Mouse (Mus musculus) neural tube, embryonic 11.5 days (tissue): Measurements from ENCODE around the gene E430018J23Rik. TPM values are rescaled to one million over a fixed set of nuclear protein-coding genes. Genes with fewer than 3 reads are reported as not detected.

Experiments
- ATAC-seq: fragments of 200-750 bp; cut with Nextera tagmentation; 2 replicates; pipeline ENCODE4 v1.8.0; 2017; ENCODE audit warnings: moderate number of reproducible peaks, mild to moderate bottlenecking, moderate TSS enrichment, moderate library complexity; ENCODE audit not compliant: insufficient read depth, low FRiP score, low TSS enrichment
- DNase-seq: peaks from one replicate; pipeline ENCODE4 v3.0.0-alpha.2; 2015; ENCODE audit warnings: low spot score
- H3K27ac ChIP-seq: fragments of 300-500 bp; sonication (generic); 2 replicates; pipeline ENCODE4 v1.5.1; 2014; ENCODE audit warnings: low read depth, mild to moderate bottlenecking, low read length
- H3K27me3 ChIP-seq: fragments of 300-500 bp; sonication (generic); 2 replicates; pipeline ENCODE4 v1.6.1; 2014; ENCODE audit warnings: mild to moderate bottlenecking, low read length, mixed read lengths; ENCODE audit not compliant: control insufficient read depth, insufficient read depth
- H3K36me3 ChIP-seq: fragments of 300-500 bp; sonication (generic); 2 replicates; pipeline ENCODE4 v1.6.1; 2014; ENCODE audit warnings: mild to moderate bottlenecking, low read length, moderate library complexity, mixed read lengths; ENCODE audit not compliant: control insufficient read depth, insufficient read depth
- H3K4me1 ChIP-seq: fragments of 300-500 bp; sonication (generic); 2 replicates; pipeline ENCODE4 v1.6.1; 2014; ENCODE audit warnings: low read length, mixed read lengths; ENCODE audit not compliant: control insufficient read depth, insufficient read depth
- H3K4me2 ChIP-seq: fragments of 300-500 bp; sonication (generic); 2 replicates; pipeline ENCODE4 v1.6.1; 2014; ENCODE audit warnings: low read depth, mild to moderate bottlenecking, moderate library complexity
- H3K4me3 ChIP-seq: fragments of 300-500 bp; sonication (generic); 2 replicates; pipeline ENCODE4 v1.5.1; 2014; ENCODE audit warnings: low read depth, low read length
- H3K9ac ChIP-seq: fragments of 300-500 bp; sonication (generic); 2 replicates; pipeline ENCODE4 v1.6.1; 2014; ENCODE audit warnings: mild to moderate bottlenecking, low read length
- H3K9me3 ChIP-seq: fragments of 300-500 bp; sonication (generic); 2 replicates; pipeline ENCODE4 v1.6.1; 2016; ENCODE audit warnings: low read length; ENCODE audit not compliant: control insufficient read depth
- WGBS: fragments of 180-500 bp; shearing (Covaris S2); extraction: QIAGEN DNeasy Blood & Tissue Kit; methylation state at CpG from one replicate; pipeline ENCODE4 v1.1.7; 2014; 5-methylcytosine and 5-hydroxymethylcytosine counted together
- polyA plus RNA-seq: library from polyadenylated mRNA; unstranded; fragments of >200 nt; fragmentation: Nextera tagmentation; extraction: Ambion mirVana; gene quantifications from 2 replicates; pipeline ENCODE4 v1.2.1, GENCODE M21; 2014

E430018J23Rik gene
- polyA plus RNA-seq, result 7.1 and 8.1 TPM in 2 replicates

GRCm38 (mm10) chr7:127393157-127393943 is at the start of gene E430018J23Rik:
Gene E430018J23Rik, minus strand, starts transcription at chr7:127393629.
- H3K9ac ChIP-seq, result peak within 1 kb of the TSS; percentile 84
- peak; percentile 95 for ATAC-seq
- H3K4me1 ChIP-seq, result peaks cover 3% of the 10 kb centered on the region; the same call in 1 of the 2 replicates
- peak; percentile 93 for DNase-seq
- no peaks in the 10 kb centered on the region for H3K27me3 ChIP-seq
- H3K4me3 ChIP-seq, result peak within 1 kb of the TSS; percentile 61
- peak within 1 kb of the TSS; percentile 73 for H3K4me2 ChIP-seq
- peak within 1 kb of the TSS; percentile 80 for H3K27ac ChIP-seq
- H3K36me3 ChIP-seq, result 0 out of 2 replicates have a peak, but pooled peaks cover 2% of the 10 kb centered on the region
- no peaks in the 10 kb centered on the region for H3K9me3 ChIP-seq
- whole genome bisulfite sequencing, result 0% methylated on average over 41 of the region's 45 CpGs

GRCm38 (mm10) chr7:127437724-127438123 is 44.3 kb upstream of the E430018J23Rik start:
- H3K9me3 ChIP-seq, result peaks cover 6% of the 10 kb centered on the region; the same call in 1 of the 2 replicates
- ATAC-seq (no peak), DNase-seq (no peak)
- no peaks in the 10 kb centered on the region for H3K27me3 ChIP-seq
- 91% methylated on average over 3 of the region's 3 CpGs for WGBS
- no peak overlapping the region for H3K27ac ChIP-seq
- H3K4me1 ChIP-seq, result no peaks in the 10 kb centered on the region
- H3K4me2 ChIP-seq, result no peak overlapping the region
- H3K9ac ChIP-seq, result no peak overlapping the region
- peaks cover 4% of the 10 kb centered on the region; the same call in 1 of the 2 replicates for H3K36me3 ChIP-seq
- no peak overlapping the region for H3K4me3 ChIP-seq

GRCm38 (mm10) chr7:127435206-127435605 is 41.8 kb upstream of the E430018J23Rik start:
- Histone ChIP-seq H3K4me2 (no peak overlapping the region), H3K4me3 (no peak overlapping the region), H3K4me1 (no peaks in the 10 kb centered on the region), H3K9ac (no peak overlapping the region), H3K9me3 (peaks cover 6% of the 10 kb centered on the region; the same call in 1 of the 2 replicates), H3K27ac (no peak overlapping the region), H3K36me3 (no peaks in the 10 kb centered on the region), H3K27me3 (no peaks in the 10 kb centered on the region)
- WGBS, result 92% methylated on average over 4 of the region's 4 CpGs
- ATAC-seq (no peak), DNase-seq (no peak)

- H3K27me3 ChIP-seq, result no peaks in the 10 kb centered on the region
- DNase-seq, result no peak
- no peak overlapping the region for H3K4me3 ChIP-seq
- peaks cover under 1% of the 10 kb centered on the region; the same call in 1 of the 2 replicates for H3K4me1 ChIP-seq
- no peak overlapping the region for H3K4me2 ChIP-seq
- no peaks in the 10 kb centered on the region for H3K36me3 ChIP-seq
- no peaks in the 10 kb centered on the region for H3K9me3 ChIP-seq
- H3K27ac ChIP-seq, result no peak overlapping the region
- ATAC-seq, result no peak
- no peak overlapping the region for H3K9ac ChIP-seq
- WGBS, result 77% methylated on average over 3 of the region's 3 CpGs
These were observed 32.9 kb upstream of the E430018J23Rik start for GRCm38 (mm10) chr7:127426354-127426753.

- DNase-seq, result no peak
- no peak overlapping the region for H3K4me3 ChIP-seq
- H3K27me3 ChIP-seq, result no peaks in the 10 kb centered on the region
- H3K9me3 ChIP-seq, result no peaks in the 10 kb centered on the region
- H3K4me1 ChIP-seq, result peaks cover 5% of the 10 kb centered on the region; the same call in 1 of the 2 replicates
- no peak overlapping the region for H3K9ac ChIP-seq
- H3K4me2 ChIP-seq, result no peak overlapping the region
- H3K36me3 ChIP-seq, result no peaks in the 10 kb centered on the region
- H3K27ac ChIP-seq, result no peak overlapping the region
- no peak for ATAC-seq
- 90% methylated on average over 2 of the region's 2 CpGs for WGBS
These were observed 32.5 kb upstream of the E430018J23Rik start for GRCm38 (mm10) chr7:127425911-127426310.

- no peak for DNase-seq
- peaks cover 6% of the 10 kb centered on the region; the same call in 1 of the 2 replicates for H3K4me1 ChIP-seq
- ATAC-seq, result no peak
- no peaks in the 10 kb centered on the region for H3K36me3 ChIP-seq
- no peak overlapping the region for H3K4me2 ChIP-seq
- no peaks in the 10 kb centered on the region for H3K9me3 ChIP-seq
- WGBS, result 88% methylated on average over 3 of the region's 3 CpGs
- no peak overlapping the region for H3K4me3 ChIP-seq
- H3K27me3 ChIP-seq, result no peaks in the 10 kb centered on the region
- H3K27ac ChIP-seq, result no peak overlapping the region
- no peak overlapping the region for H3K9ac ChIP-seq
These were observed 31.9 kb upstream of the E430018J23Rik start for GRCm38 (mm10) chr7:127425291-127425690.

GRCm38 (mm10) chr7:127422247-127422646 is 28.8 kb upstream of the E430018J23Rik start:
- ATAC-seq, result no peak
- WGBS, result 2% methylated on average over 15 of the region's 15 CpGs
- Histone ChIP-seq H3K4me1 (peaks cover 6% of the 10 kb centered on the region; the same call in 1 of the 2 replicates), H3K9me3 (no peaks in the 10 kb centered on the region), H3K27ac (no peak overlapping the region), H3K9ac (peak overlapping the region; percentile 28; the same call in 1 of the 2 replicates), H3K27me3 (no peaks in the 10 kb centered on the region), H3K36me3 (no peaks in the 10 kb centered on the region), H3K4me3 (peak overlapping the region; percentile 79), H3K4me2 (peak overlapping the region; percentile 95)
- no peak for DNase-seq

GRCm38 (mm10) chr7:127421388-127422191 is 28.2 kb upstream of the E430018J23Rik start, which contains the start of gene Zfp688:
Gene Zfp688, minus strand, starts transcription at chr7:127422068.
- ATAC-seq (peak; percentile 93), DNase-seq (peak; percentile 92)
- Histone ChIP-seq H3K36me3 (no peaks in the 10 kb centered on the region), H3K27me3 (no peaks in the 10 kb centered on the region), H3K9me3 (no peaks in the 10 kb centered on the region), H3K4me2 (peak within 1 kb of the TSS; percentile 95), H3K4me3 (peak within 1 kb of the TSS; percentile 79), H3K27ac (0 out of 2 replicates have a peak within 1 kb of the TSS, but pooled peaks have one; percentile 42), H3K9ac (peak within 1 kb of the TSS; percentile 89), H3K4me1 (peaks cover 6% of the 10 kb centered on the region; the same call in 1 of the 2 replicates)
- WGBS, result under 1% methylated on average over 48 of the region's 48 CpGs
